Mouse (Mus musculus): ENCODE data around the gene Axdnd1. TPM values are rescaled to one million over a fixed set of nuclear protein-coding genes. Genes with fewer than 3 reads are reported as not detected.
"Not testable (repeated sequence)": the region's sequence is repeated elsewhere in the genome, so short reads cannot be mapped to it uniquely, and the experiment has no call there.

The Axdnd1 gene
- polyA plus RNA-seq, 1 experiment from 2014 or later = 0.08 TPM

- no peak overlapping the region for H3K4me3 ChIP-seq (ENCODE audit: low read depth, low read length)
- 53% methylated on average over 3 of the region's 3 CpGs for WGBS (ENCODE audit: insufficient replicate concordance)
- H3K9ac ChIP-seq (ENCODE audit: low read depth, low read length) = no peak overlapping the region
- no peak for ATAC-seq (ENCODE audit: low read depth)
- H3K4me2 ChIP-seq (ENCODE audit: low read depth, low read length) = no peak overlapping the region
- H3K27me3 ChIP-seq (ENCODE audit: control insufficient read depth, insufficient read depth, low read depth, low read length) = no peaks in the 10 kb centered on the region
- no peaks in the 10 kb centered on the region for H3K9me3 ChIP-seq (replicated peaks; ENCODE audit: control insufficient read depth, low read length)
- H3K36me3 ChIP-seq (ENCODE audit: control insufficient read depth, insufficient read depth) = no peaks in the 10 kb centered on the region
- peaks cover 9% of the 10 kb centered on the region for H3K4me1 ChIP-seq (ENCODE audit: control insufficient read depth, low read depth, low read length)
- no peak overlapping the region for H3K27ac ChIP-seq (ENCODE audit: low read length)
These were observed 3.1 kb upstream of the Axdnd1 start for GRCm38 (mm10) chr1:156424054-156424453.

- Histone ChIP-seq H3K4me3 (ENCODE audit: low read depth, low read length) (no peak overlapping the region), H3K4me2 (ENCODE audit: low read depth, low read length) (no peak overlapping the region), H3K27me3 (ENCODE audit: control insufficient read depth, insufficient read depth, low read depth, low read length) (no peaks in the 10 kb centered on the region), H3K9ac (ENCODE audit: low read depth, low read length) (no peak overlapping the region), H3K27ac (ENCODE audit: low read length) (no peak overlapping the region), H3K4me1 (ENCODE audit: control insufficient read depth, low read depth, low read length) (peaks cover 9% of the 10 kb centered on the region), H3K9me3 (replicated peaks; ENCODE audit: control insufficient read depth, low read length) (no peaks in the 10 kb centered on the region), H3K36me3 (ENCODE audit: control insufficient read depth, insufficient read depth) (no peaks in the 10 kb centered on the region)
- ATAC-seq (ENCODE audit: low read depth) = no peak
- 79% methylated on average over 6 of the region's 6 CpGs for WGBS (ENCODE audit: insufficient replicate concordance)
These were observed 2.5 kb upstream of the Axdnd1 start for GRCm38 (mm10) chr1:156423493-156423892.

GRCm38 (mm10) chr1:156422856-156423255, 1.9 kb upstream of the Axdnd1 start:
- no peaks in the 10 kb centered on the region for H3K9me3 ChIP-seq (replicated peaks; ENCODE audit: control insufficient read depth, low read length)
- H3K27ac ChIP-seq (ENCODE audit: low read length) = no peak overlapping the region
- H3K36me3 ChIP-seq (ENCODE audit: control insufficient read depth, insufficient read depth) = no peaks in the 10 kb centered on the region
- no peak overlapping the region for H3K4me2 ChIP-seq (ENCODE audit: low read depth, low read length)
- no peak overlapping the region for H3K4me3 ChIP-seq (ENCODE audit: low read depth, low read length)
- no peak overlapping the region for H3K9ac ChIP-seq (ENCODE audit: low read depth, low read length)
- no peak for ATAC-seq (ENCODE audit: low read depth)
- H3K27me3 ChIP-seq (ENCODE audit: control insufficient read depth, insufficient read depth, low read depth, low read length) = no peaks in the 10 kb centered on the region
- WGBS (ENCODE audit: insufficient replicate concordance) = 68% methylated on average over 6 of the region's 6 CpGs
- H3K4me1 ChIP-seq (ENCODE audit: control insufficient read depth, low read depth, low read length) = peaks cover 9% of the 10 kb centered on the region

DNA sequence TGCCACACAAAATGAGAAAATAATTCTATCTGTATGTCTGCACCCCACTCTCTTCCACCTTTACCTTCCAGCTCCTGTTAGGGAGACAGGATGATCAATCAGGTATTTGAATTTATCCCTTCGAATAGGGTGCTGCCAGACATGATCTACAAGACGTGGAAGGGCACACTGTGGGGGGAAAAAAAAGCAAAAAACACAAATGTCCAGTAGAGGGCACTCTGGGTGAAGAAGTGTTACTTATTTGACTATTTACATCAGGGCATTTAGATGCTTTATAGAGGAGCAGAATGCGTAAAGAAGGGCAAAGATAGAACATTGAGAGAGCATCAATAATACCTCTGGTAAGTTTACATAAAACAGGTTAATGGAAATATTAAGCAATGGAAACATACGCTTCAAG, 2.8 kb downstream of the Axdnd1 start:
- Histone ChIP-seq H3K9me3 (replicated peaks; ENCODE audit: control insufficient read depth, low read length) (no peaks in the 10 kb centered on the region), H3K9ac (ENCODE audit: low read depth, low read length) (no peak overlapping the region), H3K36me3 (ENCODE audit: control insufficient read depth, insufficient read depth) (no peaks in the 10 kb centered on the region), H3K4me1 (ENCODE audit: control insufficient read depth, low read depth, low read length) (peaks cover 9% of the 10 kb centered on the region), H3K4me3 (ENCODE audit: low read depth, low read length) (no peak overlapping the region), H3K27ac (ENCODE audit: low read length) (no peak overlapping the region), H3K4me2 (ENCODE audit: low read depth, low read length) (no peak overlapping the region), H3K27me3 (ENCODE audit: control insufficient read depth, insufficient read depth, low read depth, low read length) (no peaks in the 10 kb centered on the region)
- no peak for ATAC-seq (ENCODE audit: low read depth)
- WGBS (ENCODE audit: insufficient replicate concordance) = 53% methylated on average over 4 of the region's 4 CpGs

DNA sequence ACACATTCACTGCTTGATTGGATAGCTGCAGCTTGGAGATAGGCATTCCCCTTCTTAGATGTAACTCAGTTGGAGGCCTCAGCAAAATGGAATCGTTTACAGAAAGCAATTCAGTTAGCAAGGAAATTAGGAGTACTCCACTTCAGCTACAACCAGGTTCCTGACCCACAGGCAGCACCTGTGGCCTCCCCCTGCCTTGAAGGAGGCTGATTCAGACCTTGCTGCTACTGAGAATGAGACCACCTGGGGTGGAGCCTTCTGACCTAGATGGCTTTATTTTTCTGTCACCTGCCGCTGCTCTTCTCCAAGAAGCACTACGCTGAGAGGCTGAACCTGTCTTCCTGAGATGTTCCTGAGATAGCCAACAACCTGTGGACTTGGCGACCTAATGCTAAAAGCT, 12.4 kb downstream of the Axdnd1 start:
- no peak for ATAC-seq (ENCODE audit: low read depth)
- Histone ChIP-seq H3K9ac (ENCODE audit: low read depth, low read length) (no peak overlapping the region), H3K9me3 (replicated peaks; ENCODE audit: control insufficient read depth, low read length) (no peaks in the 10 kb centered on the region), H3K27ac (ENCODE audit: low read length) (no peak overlapping the region), H3K36me3 (ENCODE audit: control insufficient read depth, insufficient read depth) (no peaks in the 10 kb centered on the region), H3K4me3 (ENCODE audit: low read depth, low read length) (no peak overlapping the region), H3K27me3 (ENCODE audit: control insufficient read depth, insufficient read depth, low read depth, low read length) (no peaks in the 10 kb centered on the region), H3K4me1 (ENCODE audit: control insufficient read depth, low read depth, low read length) (no peaks in the 10 kb centered on the region), H3K4me2 (ENCODE audit: low read depth, low read length) (no peak overlapping the region)
- WGBS (ENCODE audit: insufficient replicate concordance) = 46% methylated on average over 4 of the region's 4 CpGs

GRCm38 (mm10) chr1:156408004-156408403, 13.0 kb downstream of the Axdnd1 start:
- ATAC-seq (ENCODE audit: low read depth) = no peak
- H3K27me3 ChIP-seq (ENCODE audit: control insufficient read depth, insufficient read depth, low read depth, low read length) = no peaks in the 10 kb centered on the region
- H3K27ac ChIP-seq (ENCODE audit: low read length) = no peak overlapping the region
- H3K9me3 ChIP-seq (replicated peaks; ENCODE audit: control insufficient read depth, low read length) = no peaks in the 10 kb centered on the region
- WGBS (ENCODE audit: insufficient replicate concordance) = 11% methylated on average over 3 of the region's 3 CpGs
- no peaks in the 10 kb centered on the region for H3K4me1 ChIP-seq (ENCODE audit: control insufficient read depth, low read depth, low read length)
- no peaks in the 10 kb centered on the region for H3K36me3 ChIP-seq (ENCODE audit: control insufficient read depth, insufficient read depth)
- H3K4me3 ChIP-seq (ENCODE audit: low read depth, low read length) = no peak overlapping the region
- no peak overlapping the region for H3K9ac ChIP-seq (ENCODE audit: low read depth, low read length)
- no peak overlapping the region for H3K4me2 ChIP-seq (ENCODE audit: low read depth, low read length)

DNA sequence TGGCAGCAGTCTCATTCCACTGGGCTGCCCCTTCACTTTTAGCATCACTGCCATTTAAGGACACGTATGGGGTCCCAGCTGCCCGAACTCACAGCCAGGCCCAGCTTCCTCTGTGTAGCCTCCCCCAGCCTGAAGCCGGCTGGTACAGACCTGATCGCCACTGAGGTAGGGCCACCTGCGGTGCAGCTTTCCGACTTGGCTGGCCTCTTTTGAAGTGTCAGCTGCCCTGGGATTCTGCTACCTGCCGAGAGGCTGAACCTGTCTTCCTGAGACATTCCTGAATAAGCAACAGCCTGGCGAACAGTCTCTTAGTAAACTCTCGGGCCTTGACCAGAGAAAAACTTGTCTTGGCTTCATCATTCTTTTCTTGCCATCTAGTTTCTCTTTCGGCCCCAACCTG, 17.7 kb downstream of the Axdnd1 start:
- H3K4me3 ChIP-seq (ENCODE audit: low read depth, low read length) = no peak overlapping the region
- no peak overlapping the region for H3K27ac ChIP-seq (ENCODE audit: low read length)
- no peaks in the 10 kb centered on the region for H3K9me3 ChIP-seq (replicated peaks; ENCODE audit: control insufficient read depth, low read length)
- no peak overlapping the region for H3K9ac ChIP-seq (ENCODE audit: low read depth, low read length)
- no peaks in the 10 kb centered on the region for H3K4me1 ChIP-seq (ENCODE audit: control insufficient read depth, low read depth, low read length)
- no peaks in the 10 kb centered on the region for H3K36me3 ChIP-seq (ENCODE audit: control insufficient read depth, insufficient read depth)
- no peak for ATAC-seq (ENCODE audit: low read depth)
- H3K27me3 ChIP-seq (ENCODE audit: control insufficient read depth, insufficient read depth, low read depth, low read length) = no peaks in the 10 kb centered on the region
- 76% methylated on average over 10 of the region's 10 CpGs for WGBS (ENCODE audit: insufficient replicate concordance)
- H3K4me2 ChIP-seq (ENCODE audit: low read depth, low read length) = no peak overlapping the region

GRCm38 (mm10) chr1:156402491-156402890, 18.5 kb downstream of the Axdnd1 start:
- no peaks in the 10 kb centered on the region for H3K9me3 ChIP-seq (replicated peaks; ENCODE audit: control insufficient read depth, low read length)
- WGBS (ENCODE audit: insufficient replicate concordance) = 31% methylated on average over 2 of the region's 2 CpGs
- H3K9ac ChIP-seq (ENCODE audit: low read depth, low read length) = no peak overlapping the region
- H3K4me2 ChIP-seq (ENCODE audit: low read depth, low read length) = no peak overlapping the region
- H3K4me3 ChIP-seq (ENCODE audit: low read depth, low read length) = no peak overlapping the region
- no peaks in the 10 kb centered on the region for H3K4me1 ChIP-seq (ENCODE audit: control insufficient read depth, low read depth, low read length)
- no peaks in the 10 kb centered on the region for H3K36me3 ChIP-seq (ENCODE audit: control insufficient read depth, insufficient read depth)
- H3K27me3 ChIP-seq (ENCODE audit: control insufficient read depth, insufficient read depth, low read depth, low read length) = no peaks in the 10 kb centered on the region
- H3K27ac ChIP-seq (ENCODE audit: low read length) = no peak overlapping the region
- no peak for ATAC-seq (ENCODE audit: low read depth)

- ATAC-seq (ENCODE audit: low read depth); H3K9ac ChIP-seq (ENCODE audit: low read depth, low read length); H3K27ac ChIP-seq (ENCODE audit: low read length); H3K36me3 ChIP-seq (ENCODE audit: control insufficient read depth, insufficient read depth); H3K4me2 ChIP-seq (ENCODE audit: low read depth, low read length); H3K4me1 ChIP-seq (ENCODE audit: control insufficient read depth, low read depth, low read length); H3K9me3 ChIP-seq (replicated peaks; ENCODE audit: control insufficient read depth, low read length); H3K27me3 ChIP-seq (ENCODE audit: control insufficient read depth, insufficient read depth, low read depth, low read length); H3K4me3 ChIP-seq (ENCODE audit: low read depth, low read length): not testable (repeated sequence)
- 47% methylated on average over 3 of the region's 3 CpGs for WGBS (ENCODE audit: insufficient replicate concordance)
These were observed 20.8 kb downstream of the Axdnd1 start for GRCm38 (mm10) chr1:156400159-156400558.

GRCm38 (mm10) chr1:156393148-156393547, 27.8 kb downstream of the Axdnd1 start:
- Histone ChIP-seq H3K27me3 (ENCODE audit: control insufficient read depth, insufficient read depth, low read depth, low read length) (no peaks in the 10 kb centered on the region), H3K9me3 (replicated peaks; ENCODE audit: control insufficient read depth, low read length) (no peaks in the 10 kb centered on the region), H3K4me3 (ENCODE audit: low read depth, low read length) (no peak overlapping the region), H3K27ac (ENCODE audit: low read length) (no peak overlapping the region), H3K4me2 (ENCODE audit: low read depth, low read length) (no peak overlapping the region), H3K4me1 (ENCODE audit: control insufficient read depth, low read depth, low read length) (no peaks in the 10 kb centered on the region), H3K36me3 (ENCODE audit: control insufficient read depth, insufficient read depth) (no peaks in the 10 kb centered on the region), H3K9ac (ENCODE audit: low read depth, low read length) (no peak overlapping the region)
- ATAC-seq (ENCODE audit: low read depth) = no peak
- WGBS (ENCODE audit: insufficient replicate concordance) = 41% methylated on average over 4 of the region's 4 CpGs

Data from liver, embryonic 16.5 days (tissue).